ENCODE assay signal across 10 mouse cellular contexts in genomic region chr2:147984547-147985260, GRCm38 (mm10).
A peak's percentile ranks its signal among the peaks of the same experiment; 100 is the strongest.
DNase-seq lines count a peak whose midpoint lies in the region; ATAC-seq and TF ChIP-seq lines count a peak whose summit lies in the region.
"Had no signal": no experiment of that assay in that cellular context is flagged by ENCODE, and none has a peak within 500 bp of the region (broad histone marks: within the 10 kb centered on the region; RNA-seq: fewer than 3 reads in every experiment).

No protein-coding gene starts in this region.

- TF ChIP-seq CTCF in intestine, postnatal 0 days (IDR thresholded peaks at IDR 0.05; ENCODE audit: low read depth): peak; percentile 31
- TF ChIP-seq CTCF in liver, adult 2 months (IDR thresholded peaks at IDR 0.05; ENCODE audit: low read depth, low read length): 0 out of 2 replicates have a peak, but pooled peaks have one; percentile 26

- H3K4me1 ChIP-seq in intestine, postnatal 0 days (replicated peaks; ENCODE audit: control insufficient read depth, insufficient read depth, low read length): no peaks in the 10 kb centered on the region
- H3K4me1 ChIP-seq in liver, adult 2 months (ENCODE audit: control insufficient read depth, insufficient read depth, low read length): peaks cover 21% of the 10 kb centered on the region
- H3K4me1 ChIP-seq: embryonic facial prominence, embryonic 12.5 days; hindbrain, embryonic 15.5 days had no signal

- no peak for TF ChIP-seq POLR2A in liver, adult 2 months (IDR thresholded peaks at IDR 0.05; ENCODE audit: extremely low read depth, insufficient read depth, low read length)

- H3K4me3 ChIP-seq in intestine, postnatal 0 days (ENCODE audit: low read depth, low read length): no peak overlapping the region
- H3K4me3 ChIP-seq in liver, adult 2 months (ENCODE audit: insufficient read depth, low read depth, low read length): no peak overlapping the region
- H3K4me3 ChIP-seq: embryonic facial prominence, embryonic 12.5 days; hindbrain, embryonic 15.5 days had no signal

- no peaks in the 10 kb centered on the region for H3K9me3 ChIP-seq in intestine, postnatal 0 days (ENCODE audit: control insufficient read depth)
- H3K9me3 ChIP-seq: embryonic facial prominence, embryonic 12.5 days; hindbrain, embryonic 15.5 days had no signal

- no peaks in the 10 kb centered on the region for H3K27me3 ChIP-seq in intestine, postnatal 0 days (replicated peaks; ENCODE audit: control insufficient read depth, insufficient read depth, low read length)
- no peaks in the 10 kb centered on the region for H3K27me3 ChIP-seq in liver, adult 2 months (ENCODE audit: control insufficient read depth, insufficient read depth, low read length)
- H3K27me3 ChIP-seq: embryonic facial prominence, embryonic 12.5 days; Patski had no signal

- H3K4me2 ChIP-seq in intestine, postnatal 0 days (replicated peaks; ENCODE audit: low read depth): no peak overlapping the region
- H3K4me2 ChIP-seq: embryonic facial prominence, embryonic 12.5 days; hindbrain, embryonic 15.5 days had no signal

- 38% methylated on average over 12 of the region's 12 CpGs for WGBS in intestine, postnatal 0 days
- WGBS in liver, adult 2 months: 40% methylated on average over 12 of the region's 12 CpGs

- no peaks in the 10 kb centered on the region for H3K79me2 ChIP-seq in liver, adult 2 months (ENCODE audit: control insufficient read depth, insufficient read depth, low read length)

- no peak overlapping the region for H3K9ac ChIP-seq in intestine, postnatal 0 days (ENCODE audit: low read depth, low read length)
- H3K9ac ChIP-seq in liver, adult 2 months (ENCODE audit: low read depth, low read length): no peak overlapping the region
- H3K9ac ChIP-seq: embryonic facial prominence, embryonic 12.5 days; hindbrain, embryonic 15.5 days had no signal

- H3K36me3 ChIP-seq in intestine, postnatal 0 days (ENCODE audit: control insufficient read depth, insufficient read depth): no peaks in the 10 kb centered on the region
- peaks cover 16% of the 10 kb centered on the region for H3K36me3 ChIP-seq in liver, adult 2 months (ENCODE audit: control insufficient read depth, insufficient read depth, low read length)
- H3K36me3 ChIP-seq: embryonic facial prominence, embryonic 12.5 days; hindbrain, embryonic 15.5 days had no signal

- DNase-seq in right cerebral cortex, postnatal 10 days (ENCODE audit: low spot score in 2 of 2): peak; percentile 19 to 20
- DNase-seq in right cerebral cortex, adult 2 months (ENCODE audit: low spot score in 2 of 2): no peak
- DNase-seq in liver, adult 2 months (ENCODE audit: extremely low read depth, low read depth, low spot score): no peak
- DNase-seq in urinary bladder, postnatal 25 days (ENCODE audit: low spot score): no peak
- DNase-seq in ovary, postnatal 10 days (ENCODE audit: low spot score): no peak

- no peak for ATAC-seq in intestine, postnatal 0 days
- no peak for ATAC-seq in megakaryocyte-erythroid progenitor cell, adult 5-6 weeks (replicated peaks; ENCODE audit: low FRiP score, low TSS enrichment, poor library complexity, severe bottlenecking)
- ATAC-seq: Patski had no signal

- no peak overlapping the region for H3K27ac ChIP-seq in intestine, postnatal 0 days (ENCODE audit: low read depth, low read length)
- H3K27ac ChIP-seq in liver, adult 2 months (replicated peaks; ENCODE audit: insufficient read depth, low read depth, low read length): no peak overlapping the region
- H3K27ac ChIP-seq: embryonic facial prominence, embryonic 12.5 days; hindbrain, embryonic 15.5 days had no signal

Comparison
In these comparisons a context has a peak if more than half of its experiments do, and no peak if none do; other contexts are left out.
1. DNase-seq: peak in right cerebral cortex, postnatal 10 days (2 of 2); none in right cerebral cortex, adult 2 months (0 of 2), liver, adult 2 months (single experiment), urinary bladder, postnatal 25 days (single experiment) and ovary, postnatal 10 days (single experiment).